Mouse (Mus musculus): ENCODE results near the gene Gm2a. TPM values are rescaled to one million over a fixed set of nuclear protein-coding genes. Genes with fewer than 3 reads are reported as not detected.
"Not testable (repeated sequence)": the region's sequence is repeated elsewhere in the genome, so short reads cannot be mapped to it uniquely, and the experiment has no call there.

Gm2a gene
- total RNA-seq, 2 experiments from 2014 or later, result 51.5 to 51.9 TPM

DNA sequence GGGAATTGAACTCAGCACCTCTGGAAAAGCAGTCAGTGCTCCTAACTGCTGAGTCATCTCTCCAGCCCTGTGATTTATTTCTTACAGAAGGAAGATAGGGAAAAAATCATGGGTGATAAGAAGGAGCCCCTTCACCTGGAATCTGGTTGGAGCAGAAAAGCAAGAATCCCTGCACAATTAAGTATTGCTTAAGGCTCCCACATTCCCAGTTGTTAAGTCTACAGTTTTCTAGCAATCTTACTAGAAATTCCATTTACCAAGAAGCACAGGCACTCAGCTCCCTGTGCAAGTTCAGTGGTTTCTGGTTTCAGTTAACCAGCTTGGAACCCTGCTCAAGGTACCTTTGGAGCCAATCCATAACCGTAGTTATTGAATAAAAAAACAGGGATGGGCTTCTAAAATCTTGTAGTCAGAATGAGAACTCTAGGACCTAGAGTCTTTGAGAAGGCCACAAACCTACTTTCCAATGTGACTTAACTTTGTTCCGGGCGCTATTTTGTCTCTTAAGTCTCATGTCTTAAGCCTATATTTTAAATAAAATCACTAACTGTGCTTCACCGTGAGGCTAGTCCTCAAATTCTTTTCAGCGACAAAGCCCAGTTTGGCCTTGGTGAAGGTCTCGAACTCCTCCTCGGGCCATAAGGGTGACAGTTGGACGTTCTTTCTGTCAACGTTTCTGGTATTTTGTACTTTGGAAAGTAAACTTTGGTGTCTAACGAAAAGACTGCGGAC, 1.0 kb upstream of the Gm2a start:
- no peak for DNase-seq (ENCODE audit: low spot score in 2 of 2)

DNA sequence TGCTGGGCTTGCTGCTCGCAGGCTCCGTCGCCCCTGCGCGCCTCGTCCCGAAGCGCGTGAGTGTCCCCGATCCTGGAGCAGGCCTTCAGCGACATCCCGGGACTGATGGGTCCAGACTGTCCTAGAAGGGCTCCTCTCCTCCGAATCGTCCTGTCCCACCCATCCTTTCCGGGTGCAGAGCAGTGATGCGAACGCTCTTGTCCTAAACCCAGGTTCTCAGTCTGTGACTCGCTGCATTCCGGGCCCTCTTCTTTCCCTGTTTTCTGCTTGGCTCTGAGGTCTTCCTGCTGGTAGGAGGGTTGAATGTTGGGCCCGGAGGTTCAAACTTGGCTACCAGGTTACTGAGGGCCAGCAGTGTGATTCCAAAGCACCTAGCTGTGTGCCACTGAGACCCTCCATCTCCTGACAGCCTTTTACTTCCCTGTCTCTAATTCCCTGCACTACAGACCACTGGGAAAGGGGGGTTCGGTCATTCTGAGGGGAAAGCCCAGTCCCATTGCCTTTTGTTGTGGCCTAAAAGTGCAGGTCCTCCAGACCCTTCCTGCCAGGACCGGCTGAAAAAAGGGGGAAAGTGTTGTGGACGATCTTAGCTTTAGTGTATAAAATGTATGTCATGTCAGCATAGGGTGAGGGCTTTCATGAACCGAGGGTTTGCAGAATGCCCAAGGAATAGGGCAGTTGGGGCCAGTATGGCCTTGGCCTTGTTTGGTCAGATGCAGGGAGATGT, 437 bp downstream of the Gm2a start:
- DNase-seq (ENCODE audit: low spot score in 2 of 2), result no peak

DNA sequence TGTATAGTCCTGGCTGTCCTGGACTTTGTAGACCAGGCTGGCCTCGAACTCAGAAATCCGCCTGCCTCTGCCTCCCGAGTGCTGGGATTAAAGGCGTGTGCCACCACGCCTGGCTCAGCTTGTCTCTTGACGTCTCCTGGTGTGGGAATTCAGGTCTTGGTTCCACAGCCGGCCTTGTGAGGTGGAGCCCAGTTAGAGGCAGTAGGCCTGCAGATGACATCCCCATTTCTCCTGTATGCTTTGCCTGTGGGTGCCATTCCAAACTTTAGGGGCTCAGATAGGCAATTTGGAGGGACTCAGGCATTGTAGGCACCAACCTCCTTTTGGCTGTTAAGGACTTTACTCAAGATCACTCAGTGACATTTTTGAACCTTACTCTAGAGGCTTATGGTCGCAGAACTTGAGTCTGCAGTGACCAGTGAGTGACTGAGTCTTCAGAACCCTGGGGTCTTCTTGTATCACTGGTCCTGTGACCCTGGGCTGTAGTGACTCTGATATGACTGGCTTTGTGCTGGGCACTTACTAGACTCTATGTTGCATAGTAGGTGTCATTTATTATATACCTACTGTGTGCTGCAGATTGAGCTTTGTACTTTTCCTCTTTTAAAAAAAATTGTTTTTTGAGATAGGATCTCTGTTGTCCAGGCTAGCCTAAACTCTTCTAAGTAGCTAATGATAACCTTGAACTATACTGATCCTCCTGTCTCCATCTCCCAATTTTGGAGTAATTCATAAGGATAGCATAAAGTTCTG, 1.3 kb downstream of the Gm2a start:
- no peak for DNase-seq (ENCODE audit: low spot score in 2 of 2)

- DNase-seq (ENCODE audit: low spot score in 2 of 2), result no peak
These were observed 2.0 kb downstream of the Gm2a start for GRCm38 (mm10) chr11:55099868-55100267.

GRCm38 (mm10) chr11:55102015-55102414, 4.1 kb downstream of the Gm2a start:
- no peak for DNase-seq (ENCODE audit: low spot score in 2 of 2)

GRCm38 (mm10) chr11:55103229-55103628, 5.3 kb downstream of the Gm2a start:
- DNase-seq (ENCODE audit: low spot score in 2 of 2), result no peak

GRCm38 (mm10) chr11:55105389-55105788, 7.5 kb downstream of the Gm2a start:
- DNase-seq (ENCODE audit: low spot score in 2 of 2), result no peak

- no peak for DNase-seq (ENCODE audit: low spot score in 2 of 2)
These were observed 8.7 kb downstream of the Gm2a start for GRCm38 (mm10) chr11:55106636-55107035.

DNA sequence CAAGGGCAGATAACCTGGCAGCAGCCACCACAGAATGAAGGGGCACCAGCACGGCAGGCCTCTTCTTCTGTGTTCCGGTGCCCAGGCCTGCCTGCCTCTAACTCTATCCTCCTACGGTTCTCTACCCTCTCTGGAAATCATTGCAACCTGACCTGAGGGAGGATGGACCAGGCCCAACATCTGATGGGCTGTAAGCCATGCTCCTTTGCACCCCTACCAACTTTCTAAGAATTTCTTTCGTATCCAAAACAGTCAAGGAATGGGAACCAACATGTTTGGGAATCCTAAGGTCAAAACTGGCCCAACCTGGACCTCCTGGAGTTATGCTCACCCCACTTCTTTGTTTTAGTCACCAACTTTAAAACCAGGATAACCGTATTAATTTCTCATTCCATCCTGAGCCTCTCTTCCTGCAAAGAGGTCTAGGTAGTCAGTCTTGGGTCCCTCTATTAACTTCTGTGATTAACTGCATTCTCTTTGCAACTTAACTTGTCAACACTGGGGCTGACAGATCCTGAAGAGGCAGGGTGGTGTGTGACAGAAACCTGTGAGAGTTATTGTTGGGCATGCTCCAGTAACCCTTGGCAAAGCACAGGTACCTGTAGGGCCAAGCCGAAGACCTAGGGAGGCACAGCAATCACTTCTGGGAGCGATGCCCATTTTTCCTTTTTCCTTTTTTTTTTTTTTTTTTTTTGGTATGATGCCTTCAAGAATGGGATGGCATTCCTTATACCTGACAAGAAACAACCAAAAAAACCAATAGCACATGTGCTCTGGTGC, 11.8 kb downstream of the Gm2a start:
- DNase-seq (ENCODE audit: low spot score in 2 of 2), result no peak

DNA sequence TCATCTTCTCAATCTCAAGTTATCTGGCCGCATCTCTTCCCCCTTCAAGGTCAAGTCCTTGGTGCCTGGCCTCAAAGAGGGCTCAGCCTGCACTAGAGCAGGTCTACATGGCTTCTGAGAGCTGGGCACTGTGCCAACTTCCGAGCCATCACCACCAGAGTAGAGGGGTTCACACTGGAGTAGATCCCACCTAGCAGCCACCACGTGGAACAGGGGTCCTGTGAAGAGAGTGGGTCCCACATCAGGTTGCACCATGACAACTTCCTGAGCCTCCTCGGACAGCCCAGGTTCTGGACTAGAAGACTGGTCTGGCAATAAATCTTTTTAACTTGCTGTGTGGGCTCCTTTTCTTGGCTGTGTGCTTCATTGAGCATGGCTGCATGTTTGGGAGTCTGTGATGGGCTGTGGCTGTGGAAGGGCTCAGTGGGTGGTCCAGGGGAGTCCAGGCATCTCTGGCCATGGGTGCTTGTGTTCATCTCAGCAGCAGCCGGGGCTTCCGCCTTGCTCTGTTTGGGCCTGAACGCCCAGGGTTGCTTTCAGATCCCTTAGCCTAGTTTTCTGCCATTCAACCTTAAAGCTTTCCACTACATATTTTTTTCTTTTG, 12.8 kb downstream of the Gm2a start:
- no peak for DNase-seq (ENCODE audit: low spot score in 2 of 2)

DNA sequence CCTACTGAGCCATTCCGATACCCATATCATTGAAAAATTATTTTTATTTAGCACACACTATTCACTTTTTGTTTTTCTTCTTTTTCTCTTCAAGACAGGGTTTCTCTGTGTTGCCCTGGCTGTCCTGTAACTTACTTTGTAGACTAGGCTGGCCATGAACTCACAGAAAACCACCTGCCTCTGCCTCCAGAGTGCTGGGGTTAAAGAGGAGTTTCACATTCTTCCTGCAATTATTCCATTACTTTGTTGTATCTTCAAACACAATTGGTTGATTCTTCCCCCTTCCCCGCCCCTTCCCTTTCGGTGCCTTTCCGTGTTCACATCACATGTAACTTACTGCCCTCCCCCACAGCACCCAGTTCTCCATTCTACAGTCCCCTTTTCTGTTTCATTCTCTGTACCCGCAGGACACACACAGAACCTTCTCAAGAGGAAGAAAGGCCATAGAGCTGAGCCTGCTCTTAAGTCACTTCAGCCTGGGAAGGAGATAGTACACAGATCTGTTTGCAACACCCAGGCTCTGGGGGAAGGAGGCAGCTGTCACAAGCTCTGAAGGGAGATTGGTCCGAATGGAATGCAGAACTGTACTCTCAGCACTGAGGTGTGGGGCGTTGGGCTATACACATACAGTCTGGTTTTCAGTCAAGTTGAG, 15.4 kb downstream of the Gm2a start:
- DNase-seq (ENCODE audit: low spot score in 2 of 2), result no peak

GRCm38 (mm10) chr11:55113861-55114250, 15.9 kb downstream of the Gm2a start:
- not testable (repeated sequence) for DNase-seq (ENCODE audit: low spot score in 2 of 2)

DNA sequence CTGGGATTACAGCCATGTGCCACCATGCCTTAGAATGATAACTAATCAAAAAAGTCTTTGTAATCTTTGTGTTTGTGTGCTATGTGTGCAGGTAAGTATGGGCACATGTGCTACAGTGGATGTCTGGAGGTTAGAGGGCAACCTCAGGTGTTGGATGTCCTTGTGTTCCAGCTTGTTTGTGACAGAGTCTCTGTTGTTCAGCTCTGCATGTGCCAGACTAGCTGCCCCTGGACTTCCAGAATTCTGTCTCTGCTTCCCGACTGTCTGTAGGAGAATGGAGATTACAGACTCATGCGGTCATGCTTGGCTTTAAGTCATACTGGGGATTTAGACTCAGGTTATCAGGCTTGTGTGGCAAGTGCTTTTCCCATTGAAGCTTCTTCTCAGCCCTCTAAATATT, 16.4 kb downstream of the Gm2a start:
- no peak for DNase-seq (ENCODE audit: low spot score in 2 of 2)

- no peak for DNase-seq (ENCODE audit: low spot score in 2 of 2)
These were observed 18.1 kb downstream of the Gm2a start for GRCm38 (mm10) chr11:55116004-55116403.

- no peak for DNase-seq (ENCODE audit: low spot score in 2 of 2)
These were observed 19.1 kb downstream of the Gm2a start for GRCm38 (mm10) chr11:55117031-55117430.

GRCm38 (mm10) chr11:55120279-55120678, 22.4 kb downstream of the Gm2a start:
- DNase-seq (ENCODE audit: low spot score in 2 of 2), result no peak

DNA sequence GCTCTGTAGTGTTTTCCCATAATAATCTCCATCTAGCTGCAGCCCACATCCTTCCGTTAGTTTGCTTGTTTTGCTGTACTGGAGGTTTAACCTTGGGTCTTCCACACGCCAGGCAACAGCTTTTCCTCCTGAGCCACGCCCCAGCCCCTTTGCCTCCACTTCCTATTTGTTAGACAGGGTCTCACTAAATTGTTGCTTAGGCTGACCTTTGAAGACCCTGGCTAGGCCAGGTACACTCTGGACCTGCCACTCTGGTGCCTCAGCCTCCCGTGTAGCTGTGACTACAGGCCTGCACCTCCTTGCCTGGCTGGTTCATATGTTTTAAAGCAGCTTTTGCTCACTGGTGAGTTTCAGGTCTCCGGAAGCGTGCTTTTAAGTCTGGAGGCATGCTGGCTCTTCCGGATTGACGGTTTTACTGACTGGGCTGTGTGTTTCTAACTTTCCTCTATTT, 22.9 kb downstream of the Gm2a start:
- DNase-seq (ENCODE audit: low spot score in 2 of 2), result no peak

DNA sequence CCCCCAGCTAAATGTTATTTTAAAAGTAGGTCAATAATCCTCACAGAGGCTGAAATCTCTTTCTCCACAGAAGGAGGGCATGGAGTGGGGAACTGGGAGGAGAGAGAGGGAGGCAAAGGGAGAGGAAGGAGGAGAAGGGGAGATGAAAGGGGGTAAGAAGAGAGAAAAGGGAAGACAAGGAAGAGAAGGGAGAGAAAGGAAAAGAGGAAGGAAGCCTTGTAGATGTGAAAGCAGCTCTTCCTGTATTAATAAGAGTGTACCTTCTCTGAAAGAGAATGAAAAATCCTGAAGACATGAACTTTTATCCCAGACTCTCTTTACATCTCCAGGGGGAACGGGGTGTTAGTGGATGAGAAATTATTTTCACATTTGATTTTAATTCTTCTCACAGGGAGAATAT, 23.5 kb downstream of the Gm2a start:
- DNase-seq (ENCODE audit: low spot score in 2 of 2), result no peak

DNA sequence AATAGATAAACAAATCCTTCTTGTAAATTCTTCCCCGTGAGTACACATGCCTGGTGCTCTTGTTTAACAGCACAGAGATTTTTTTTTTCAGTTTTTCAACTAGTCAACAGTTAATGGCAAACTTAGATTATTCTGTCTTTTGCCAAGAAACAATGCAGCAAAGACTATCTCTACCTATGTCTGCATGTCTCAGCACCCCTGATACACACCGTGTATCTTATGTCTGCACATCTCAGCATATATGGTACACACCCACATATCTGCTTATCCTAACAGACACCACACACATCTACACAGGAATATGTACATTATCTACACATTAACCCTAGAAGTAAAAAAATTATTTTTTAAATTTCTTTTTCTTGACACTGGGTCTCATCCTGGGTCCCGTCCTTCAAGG, 28.7 kb downstream of the Gm2a start:
- DNase-seq (ENCODE audit: low spot score in 2 of 2), result no peak

GRCm38 (mm10) chr11:55127937-55128336, 30.0 kb downstream of the Gm2a start:
- no peak for DNase-seq (ENCODE audit: low spot score in 2 of 2)

Measured in layer of hippocampus, postnatal 10 days (tissue).